Mouse (Mus musculus) Patski (cell line): ENCODE measurements around the gene 3110021N24Rik. TPM values are rescaled to one million over a fixed set of nuclear protein-coding genes. Genes with fewer than 3 reads are reported as not detected.

ENCODE experiments used
- ATAC-seq: fragments of 100-300 bp; one replicate; pipeline ENCODE4 v1.8.0; 2021
- CTCF ChIA-PET: fragments of 350-600 bp; sonication (Branson Sonifier 250); formaldehyde crosslinking; loops from one replicate; lab custom pipeline; 2022; ENCODE audit warnings: inconsistent platforms; lab: Charles Lee
- POLR2A ChIA-PET: fragments of 350-600 bp; sonication (Branson Sonifier 250); formaldehyde crosslinking; loops from one replicate; lab custom pipeline; 2022; ENCODE audit warnings: antibody characterized with exemption, inconsistent platforms; lab: Charles Lee
- DNase-seq: peaks from one replicate; pipeline ENCODE4 v3.0.0-alpha.2; 2011; ENCODE audit warnings: low read depth, low spot score
- H3K27me3 ChIP-seq: fragments of 371-371 bp; one replicate; pipeline ENCODE4 v1.5.1; 2021
- CTCF ChIP-seq: fragments of 100-300 bp; IDR thresholded peaks from one replicate; pipeline ENCODE4 v1.5.1; 2021
- in situ Hi-C: fragments of 300-500 bp; cut with MboI; formaldehyde crosslinking; loops from 3 replicates; pipeline ENCODE4 v1.11.1; 2018; ENCODE audit warnings: low pct_unique_long_range_greater_than_20kb, mixed read lengths
- polyA plus RNA-seq: library from polyadenylated mRNA; unstranded; gene quantifications from one replicate; pipeline ENCODE4 v1.2.3, GENCODE M21; 2021

The 3110021N24Rik gene
- polyA plus RNA-seq, 1 experiment from 2014 or later: 0.19 TPM

DNA sequence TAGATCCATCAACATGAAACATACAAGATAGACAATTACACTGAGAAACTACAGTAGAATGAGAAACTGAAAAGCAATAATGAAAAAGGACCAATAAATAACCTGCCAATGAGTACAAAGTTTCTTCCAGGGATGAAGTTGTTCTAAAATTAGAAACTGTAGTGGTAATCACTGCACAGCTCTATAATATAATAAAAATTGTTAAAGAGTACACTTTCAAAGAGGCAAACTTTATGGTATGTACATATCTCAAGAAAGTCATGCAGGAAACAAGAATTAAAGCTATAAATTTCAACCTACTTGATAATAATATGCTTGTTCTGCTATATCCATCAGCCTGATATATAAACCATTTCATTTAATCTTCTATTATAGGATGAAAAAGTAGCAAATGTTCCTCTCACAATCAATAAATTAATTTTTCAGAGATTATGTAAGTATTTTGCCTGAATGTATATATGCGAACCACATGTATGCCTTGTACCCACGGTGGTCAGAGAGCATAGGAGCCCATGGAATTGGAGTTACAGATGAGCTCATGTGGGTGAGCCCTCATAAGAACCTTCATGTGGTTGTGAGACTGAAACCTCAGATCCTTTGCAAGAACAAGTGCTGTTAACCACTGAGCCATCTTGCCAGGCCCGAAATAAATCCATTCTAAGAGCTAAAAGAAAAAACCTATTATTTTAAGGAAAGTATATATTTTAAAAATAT lies 26.9 kb downstream of the 3110021N24Rik start:
- in situ Hi-C loops: no loop called here
- CTCF ChIA-PET: interaction anchor here (0.6 to 2.1 kb wide), 2 partner anchors 8 to 93 kb away, joined by 3 to 6 read pairs; no protein-coding TSS in a partner anchor
- TF ChIP-seq CTCF: no peak
- no peak for ATAC-seq
- no peak for DNase-seq
- POLR2A ChIA-PET: no interaction called here
- no peaks in the 10 kb centered on the region for H3K27me3 ChIP-seq

GRCm38 (mm10) chr4:108759583-108759982 lies 40.1 kb downstream of the 3110021N24Rik start:
- DNase-seq (no peak), ATAC-seq (no peak)
- TF ChIP-seq CTCF: no peak
- in situ Hi-C loops: no loop called here
- no peaks in the 10 kb centered on the region for H3K27me3 ChIP-seq
- ChIA-PET CTCF (no interaction called here), POLR2A (no interaction called here)

DNA sequence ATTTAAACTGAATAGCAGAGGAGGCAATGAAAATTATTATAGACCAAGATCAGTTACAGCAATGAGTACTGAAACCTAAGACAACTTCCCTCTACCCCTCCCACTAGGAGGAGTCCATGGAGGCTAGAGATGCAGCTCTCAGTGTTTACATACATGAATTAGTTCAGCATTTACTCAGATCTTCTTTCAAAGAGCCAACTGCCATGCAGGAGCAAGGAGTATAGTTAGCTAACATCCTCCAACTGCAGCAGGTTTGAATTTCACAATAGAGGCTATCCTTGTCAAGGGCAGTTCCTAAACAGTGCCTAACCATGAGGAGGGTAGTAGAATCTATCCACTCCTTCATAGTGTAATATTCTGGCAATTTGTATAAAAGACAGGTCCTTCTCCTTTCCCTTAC lies 49.1 kb downstream of the 3110021N24Rik start:
- TF ChIP-seq CTCF: no peak
- ATAC-seq (no peak), DNase-seq (no peak)
- POLR2A ChIA-PET: no interaction called here
- no peaks in the 10 kb centered on the region for H3K27me3 ChIP-seq
- in situ Hi-C loops: no loop called here
- CTCF ChIA-PET: no interaction called here

GRCm38 (mm10) chr4:108779763-108780056 lies 60.3 kb downstream of the 3110021N24Rik start:
- POLR2A ChIA-PET: no interaction called here
- in situ Hi-C loops: no loop called here

DNA sequence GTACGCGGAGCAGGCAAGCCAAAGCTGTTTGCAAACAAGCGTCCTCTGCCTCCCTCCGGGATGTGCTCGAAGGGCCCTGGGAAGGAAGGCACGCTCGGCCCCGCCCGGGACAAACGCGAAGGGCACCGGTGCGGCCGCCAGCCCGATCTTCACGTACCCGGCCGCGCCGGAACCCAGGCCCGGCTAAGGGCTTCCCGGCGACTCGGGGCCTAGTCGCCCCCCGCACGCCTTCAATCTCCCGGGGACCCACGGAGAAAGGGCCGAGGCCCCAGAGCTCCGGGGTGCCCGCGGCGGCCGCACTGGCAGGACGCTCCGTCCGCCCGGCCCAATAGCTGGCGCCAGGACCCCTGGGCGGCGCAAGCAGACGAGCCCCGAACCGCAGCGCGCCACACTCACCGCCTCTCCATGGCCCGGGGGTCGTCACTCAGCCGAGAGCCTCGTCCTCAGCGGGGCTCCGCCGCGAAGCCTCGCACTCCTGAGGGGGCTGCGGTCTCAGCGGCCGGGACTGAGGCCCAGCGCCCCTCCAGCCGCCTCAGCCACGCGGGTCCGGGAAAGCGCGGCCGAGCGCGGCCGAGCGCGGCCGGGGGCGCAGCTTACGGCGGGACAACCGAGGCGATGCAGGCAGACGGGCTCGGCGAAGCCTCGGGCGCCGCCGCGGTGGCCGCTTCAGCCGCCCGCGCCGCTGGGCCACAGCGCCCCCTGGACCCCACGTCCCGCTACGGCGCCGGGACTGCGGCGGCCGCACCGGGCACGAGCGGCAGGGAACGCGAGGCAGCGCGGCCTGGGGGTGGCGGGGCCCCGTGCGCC lies 60.8 kb downstream of the 3110021N24Rik start, which contains the start of gene Zfyve9:
TSS of gene Zfyve9 (minus strand) at position 742 of the 807 bp plus-strand sequence.
- DNase-seq (no peak), ATAC-seq (peak; percentile 92)
- no peaks in the 10 kb centered on the region for H3K27me3 ChIP-seq
- ChIA-PET CTCF (interaction anchor here (1.3 to 1.9 kb wide), 3 partner anchors 13 to 84 kb away, joined by 4 to 5 read pairs (median 4); no protein-coding TSS in a partner anchor), POLR2A (interaction anchor here (0.6 kb wide), 1 partner anchor 441 kb away, joined by 4 read pairs; no protein-coding TSS in a partner anchor)
- TF ChIP-seq CTCF: peak; percentile 81
- in situ Hi-C loops: no loop called here

More at GRCm38 (mm10) chr4:108779763-108780056, 60.3 kb downstream of the 3110021N24Rik start:
- no peaks in the 10 kb centered on the region for H3K27me3 ChIP-seq
- CTCF ChIA-PET: interaction anchor here (1.3 to 1.9 kb wide), 2 partner anchors 28 to 84 kb away, joined by 4 to 5 read pairs; no protein-coding TSS in a partner anchor
- TF ChIP-seq CTCF: no peak
- ATAC-seq (no peak), DNase-seq (no peak)

DNA sequence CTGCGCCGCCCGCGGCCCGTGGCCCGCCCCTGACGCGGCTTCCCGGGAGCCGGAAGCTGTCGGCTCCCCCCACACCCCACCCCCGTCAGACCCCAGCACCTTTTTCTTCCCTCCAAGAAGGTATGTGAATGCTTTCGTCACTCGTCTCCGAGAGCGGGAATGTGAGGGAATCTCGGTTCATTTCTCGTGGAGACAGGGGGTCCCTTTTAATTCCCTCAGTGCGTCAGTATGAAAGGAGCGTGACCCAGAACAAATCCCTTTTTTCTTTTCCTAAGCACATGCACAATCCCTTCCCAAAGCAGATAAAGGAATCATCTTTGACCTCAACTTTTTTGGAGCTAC lies 61.4 kb downstream of the 3110021N24Rik start:
- POLR2A ChIA-PET: interaction anchor here (0.6 kb wide), 1 partner anchor 441 kb away, joined by 4 read pairs; no protein-coding TSS in a partner anchor
- ATAC-seq: no peak
- no peak for TF ChIP-seq CTCF

DNA sequence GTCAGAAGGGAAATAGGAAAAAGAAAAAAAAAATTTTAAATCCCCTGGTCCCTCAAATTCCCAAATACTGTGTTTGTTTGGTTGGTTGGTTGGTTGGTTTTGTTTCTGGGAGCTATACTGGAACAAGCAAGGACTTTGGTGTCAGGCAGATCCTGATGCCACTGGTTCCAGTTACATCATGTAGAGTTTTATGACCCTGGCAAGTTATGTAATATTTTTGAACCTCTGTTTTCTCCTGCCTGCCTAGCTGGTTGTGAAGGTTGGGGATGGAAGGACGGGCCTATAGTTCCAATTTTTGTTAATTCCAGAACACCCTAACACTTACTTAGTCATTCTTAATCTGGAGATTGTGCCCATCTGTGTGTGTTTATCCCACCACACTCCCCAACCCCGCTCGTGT lies 62.1 kb downstream of the 3110021N24Rik start:
- no peaks in the 10 kb centered on the region for H3K27me3 ChIP-seq
- CTCF ChIA-PET: interaction anchor here (0.8 to 1.9 kb wide), 5 partner anchors 15 to 88 kb away, joined by 3 to 4 read pairs (median 3); no protein-coding TSS in a partner anchor
- in situ Hi-C loops: no loop called here
- DNase-seq (no peak), ATAC-seq (no peak)
- no peak for TF ChIP-seq CTCF
- POLR2A ChIA-PET: no interaction called here

More for the DNA sequence above, 61.4 kb downstream of the 3110021N24Rik start:
- CTCF ChIA-PET: interaction anchor here (0.8 to 1.9 kb wide), 3 partner anchors 14 to 84 kb away, joined by 3 to 4 read pairs (median 4); no protein-coding TSS in a partner anchor
- H3K27me3 ChIP-seq: no peaks in the 10 kb centered on the region
- DNase-seq: no peak
- in situ Hi-C loops: no loop called here

DNA sequence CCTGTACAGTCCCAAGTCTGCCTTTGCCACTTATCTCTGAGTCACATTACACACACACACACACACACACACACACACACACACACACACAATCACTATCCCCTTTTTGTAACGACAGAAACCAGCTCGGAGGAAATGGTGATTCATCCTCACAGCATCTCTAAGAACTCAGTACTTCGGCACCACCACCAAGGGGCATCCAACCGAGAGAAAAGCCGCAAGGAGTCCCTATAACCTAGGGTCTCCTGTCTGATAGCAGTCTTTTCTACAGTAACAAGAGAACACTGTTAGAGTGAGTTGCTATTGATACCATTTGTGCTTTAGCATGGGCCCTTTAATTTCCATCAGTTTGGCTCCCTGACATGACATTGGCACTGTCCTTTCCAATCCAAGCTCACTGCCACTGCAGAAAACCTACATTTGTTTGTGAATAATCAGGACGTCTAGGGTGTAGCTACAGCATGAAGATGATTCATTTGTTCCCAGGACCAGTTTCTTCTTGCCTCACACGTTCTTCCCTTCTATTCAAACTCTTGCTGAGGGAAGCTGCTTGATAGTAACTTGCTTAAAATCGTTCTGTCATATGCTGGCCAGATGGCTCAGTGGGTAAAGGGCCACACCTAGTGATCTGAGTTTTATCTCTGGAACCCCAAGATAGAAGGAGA lies 63.1 kb downstream of the 3110021N24Rik start:
- CTCF ChIA-PET: interaction anchor here (0.9 to 1.5 kb wide), 3 partner anchors 10 to 89 kb away, joined by 3 read pairs; no protein-coding TSS in a partner anchor
- DNase-seq: no peak
- no peak for TF ChIP-seq CTCF
- no peak for ATAC-seq
- H3K27me3 ChIP-seq: no peaks in the 10 kb centered on the region
- POLR2A ChIA-PET: interaction anchor here (0.8 to 2.0 kb wide), 2 partner anchors 11 to 18 kb away, joined by 3 to 5 read pairs; no protein-coding TSS in a partner anchor
- in situ Hi-C loops: no loop called here

- in situ Hi-C loops: loop anchor here (5.0 kb wide), 1 partner anchor 92 kb away; no protein-coding TSS in a partner anchor
- ATAC-seq: no peak
- ChIA-PET POLR2A (no interaction called here), CTCF (interaction anchor here (0.9 kb wide), 1 partner anchor 93 kb away, joined by 3 read pairs; no protein-coding TSS in a partner anchor)
- DNase-seq: no peak
- TF ChIP-seq CTCF: no peak
- no peaks in the 10 kb centered on the region for H3K27me3 ChIP-seq
Observed at GRCm38 (mm10) chr4:108789258-108789936, 69.9 kb downstream of the 3110021N24Rik start.
